Mouse (Mus musculus) layer of hippocampus, postnatal 36 days (tissue): ENCODE measurements around the gene Scap. TPM values are rescaled to one million over a fixed set of nuclear protein-coding genes. Genes with fewer than 3 reads are reported as not detected.
"Not testable (repeated sequence)": the region's sequence is repeated elsewhere in the genome, so short reads cannot be mapped to it uniquely, and the experiment has no call there.

ENCODE experiments used
- DNase-seq, 2 experiments: peaks; one replicate each; pipeline ENCODE4 v3.0.0; 2022
- total RNA-seq, 2 experiments: library from RNA; stranded (reverse); gene quantifications; 2 replicates each; pipeline ENCODE4 v1.2.3; 2021

Scap gene
- total RNA-seq, 2 experiments from 2014 or later: 97.4 to 98.6 TPM

- DNase-seq: not testable (repeated sequence)
Observed at GRCm38 (mm10) chr9:110330913-110331312, 2.2 kb upstream of the Scap start.

- DNase-seq: no peak
Observed at GRCm38 (mm10) chr9:110333896-110334259, 790 bp downstream of the Scap start.

GRCm38 (mm10) chr9:110334849-110335248, 1.8 kb downstream of the Scap start:
- no peak for DNase-seq

GRCm38 (mm10) chr9:110340037-110340750, 7.1 kb downstream of the Scap start:
- no peak for DNase-seq

- no peak for DNase-seq
Observed at GRCm38 (mm10) chr9:110342008-110342407, 8.9 kb downstream of the Scap start.

- no peak for DNase-seq
Observed at GRCm38 (mm10) chr9:110343805-110344204, 10.7 kb downstream of the Scap start.

- DNase-seq: no peak
Observed at GRCm38 (mm10) chr9:110345057-110345739, 12.1 kb downstream of the Scap start.

- no peak for DNase-seq
Observed at GRCm38 (mm10) chr9:110348899-110349298, 15.8 kb downstream of the Scap start.

- no peak for DNase-seq
Observed at GRCm38 (mm10) chr9:110350188-110350587, 17.1 kb downstream of the Scap start.

GRCm38 (mm10) chr9:110350612-110351011, 17.5 kb downstream of the Scap start:
- DNase-seq: no peak

GRCm38 (mm10) chr9:110351350-110351749, 18.3 kb downstream of the Scap start:
- DNase-seq: no peak

GRCm38 (mm10) chr9:110351932-110352632, 19.0 kb downstream of the Scap start:
- DNase-seq: no peak

- DNase-seq: no peak
Observed at GRCm38 (mm10) chr9:110358341-110358740, 25.3 kb downstream of the Scap start.

- DNase-seq: no peak
Observed at GRCm38 (mm10) chr9:110361299-110361698, 28.2 kb downstream of the Scap start.

GRCm38 (mm10) chr9:110362337-110362736, 29.2 kb downstream of the Scap start:
- DNase-seq: no peak

- DNase-seq: no peak
Observed at GRCm38 (mm10) chr9:110366746-110367145, 33.7 kb downstream of the Scap start.

GRCm38 (mm10) chr9:110369860-110370259, 36.8 kb downstream of the Scap start:
- DNase-seq: no peak

GRCm38 (mm10) chr9:110373871-110374270, 40.8 kb downstream of the Scap start:
- DNase-seq: no peak

GRCm38 (mm10) chr9:110375668-110376067, 42.6 kb downstream of the Scap start:
- DNase-seq: no peak

GRCm38 (mm10) chr9:110377655-110378054, 44.6 kb downstream of the Scap start:
- not testable (repeated sequence) for DNase-seq

- no peak for DNase-seq
Observed at GRCm38 (mm10) chr9:110379361-110379760, 46.3 kb downstream of the Scap start.

GRCm38 (mm10) chr9:110380662-110381061, 47.6 kb downstream of the Scap start:
- DNase-seq: no peak

- no peak for DNase-seq
Observed at GRCm38 (mm10) chr9:110381292-110381691, 48.2 kb downstream of the Scap start.
